Mouse (Mus musculus): ENCODE data around the gene Dync1h1. TPM values are rescaled to one million over a fixed set of nuclear protein-coding genes. Genes with fewer than 3 reads are reported as not detected.
"Not testable (repeated sequence)": the region's sequence is repeated elsewhere in the genome, so short reads cannot be mapped to it uniquely, and the experiment has no call there.

Dync1h1 gene
- total RNA-seq, 4 experiments from 2014 or later, result 273 to 309 (median 284) TPM

DNA sequence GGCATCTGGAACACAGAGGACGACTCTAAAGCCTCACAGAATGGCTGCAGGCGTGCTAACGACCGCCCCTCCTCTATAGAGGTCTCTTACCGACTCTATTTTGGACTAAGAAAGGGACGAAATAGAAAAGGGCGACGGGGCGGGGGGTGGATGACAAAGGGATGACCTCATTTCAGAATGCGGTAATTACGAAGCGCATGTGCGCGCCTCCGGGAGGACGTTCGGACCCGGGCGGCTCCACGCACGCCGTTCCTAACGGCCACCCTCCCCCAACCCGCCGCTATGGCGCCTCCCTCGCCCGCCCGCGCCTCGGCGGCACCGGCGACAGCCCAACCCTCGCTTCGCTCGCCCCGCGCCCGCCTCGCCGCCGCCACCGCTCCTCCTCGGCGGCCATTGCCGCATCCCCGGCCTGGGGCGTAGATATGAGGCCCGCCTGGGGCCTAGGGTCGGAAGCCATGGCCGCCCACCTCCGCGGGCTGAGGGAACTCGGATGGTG, 94.5 kb downstream of the Dync1h1 start:
- DNase-seq (ENCODE audit: low spot score in 2 of 2), result peak; percentile 51 to 67

DNA sequence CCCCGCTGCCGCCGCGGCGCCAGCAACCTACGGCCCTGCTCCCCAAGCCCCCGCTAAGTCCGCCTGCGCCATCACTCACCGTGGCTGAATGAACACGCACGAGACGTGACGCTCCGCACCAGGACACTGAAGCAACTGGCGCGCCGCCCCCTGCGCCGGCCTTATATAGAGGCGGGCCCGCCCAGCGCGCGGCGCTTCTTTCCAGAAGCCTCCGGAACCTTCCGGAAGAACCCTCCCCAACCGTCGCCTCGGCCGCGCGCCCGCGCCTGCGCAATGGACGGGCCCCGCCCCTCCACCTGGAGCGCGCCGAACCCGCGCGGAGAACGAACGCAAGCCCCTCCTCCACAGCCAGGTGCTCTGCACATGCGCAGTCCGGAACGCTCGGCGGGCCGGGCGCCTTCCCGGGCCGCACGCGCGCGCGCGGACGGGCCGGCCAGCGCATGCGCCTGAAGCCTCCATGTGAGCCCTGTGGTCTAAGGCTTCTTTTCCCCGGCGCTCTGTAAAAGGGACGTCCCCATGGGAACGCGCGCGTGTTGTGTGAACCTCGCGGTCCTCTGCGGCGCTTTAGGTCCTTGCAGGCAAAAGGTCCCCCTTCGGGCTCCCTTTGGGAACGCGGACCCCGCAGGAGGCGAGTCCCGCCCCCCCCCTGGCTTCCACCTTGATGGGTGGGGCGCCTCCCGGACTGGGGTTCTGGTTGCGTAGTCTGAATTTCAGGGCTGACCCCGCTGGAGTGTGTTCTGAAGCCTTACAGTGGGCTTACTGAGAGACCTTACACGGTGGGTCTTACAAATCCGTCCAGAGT, 95.1 kb downstream of the Dync1h1 start:
- DNase-seq (ENCODE audit: low spot score in 2 of 2), result peak; percentile 94 to 97

DNA sequence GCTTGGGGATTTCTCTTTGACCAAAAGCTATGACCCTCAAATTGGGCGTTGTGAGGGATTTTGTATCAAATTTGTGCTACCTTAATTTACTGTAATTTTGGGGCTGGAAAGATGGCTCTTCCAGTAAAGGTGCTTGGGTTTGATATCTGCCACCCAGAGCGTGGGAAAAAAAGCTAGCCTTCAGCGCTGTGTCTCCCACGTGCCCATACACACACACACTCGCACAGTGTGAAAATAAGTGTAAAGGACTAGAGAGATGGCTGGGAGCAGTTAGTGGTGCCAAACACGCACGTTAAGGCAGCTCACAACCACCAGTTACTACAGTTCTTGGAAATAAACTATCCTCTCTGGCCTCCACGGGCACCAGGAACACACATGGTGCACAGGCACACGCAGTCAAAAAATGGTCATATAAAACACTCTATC, 95.7 kb downstream of the Dync1h1 start:
- DNase-seq (ENCODE audit: low spot score in 2 of 2), result peak in 1 of 2 experiments; percentile 21

DNA sequence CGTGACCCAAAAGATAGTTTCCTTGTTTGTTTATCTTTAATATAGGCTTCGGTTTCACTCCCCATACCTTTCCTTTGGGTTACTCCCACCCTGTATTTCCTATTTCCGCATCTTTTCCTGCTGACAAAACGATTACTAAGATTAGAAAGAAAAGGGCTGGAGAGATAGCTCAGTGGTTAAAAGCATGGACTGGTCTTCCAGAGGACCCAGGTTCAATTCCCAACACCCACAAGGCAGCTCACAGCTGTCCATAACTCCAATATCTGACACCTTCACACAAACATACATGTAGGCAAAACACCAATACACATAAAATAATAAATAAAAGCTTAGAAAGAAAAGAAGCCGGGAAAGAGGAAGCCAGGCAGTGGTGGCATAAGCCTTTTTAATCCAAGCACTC, 96.2 kb downstream of the Dync1h1 start:
- no peak for DNase-seq (ENCODE audit: low spot score in 2 of 2)

DNA sequence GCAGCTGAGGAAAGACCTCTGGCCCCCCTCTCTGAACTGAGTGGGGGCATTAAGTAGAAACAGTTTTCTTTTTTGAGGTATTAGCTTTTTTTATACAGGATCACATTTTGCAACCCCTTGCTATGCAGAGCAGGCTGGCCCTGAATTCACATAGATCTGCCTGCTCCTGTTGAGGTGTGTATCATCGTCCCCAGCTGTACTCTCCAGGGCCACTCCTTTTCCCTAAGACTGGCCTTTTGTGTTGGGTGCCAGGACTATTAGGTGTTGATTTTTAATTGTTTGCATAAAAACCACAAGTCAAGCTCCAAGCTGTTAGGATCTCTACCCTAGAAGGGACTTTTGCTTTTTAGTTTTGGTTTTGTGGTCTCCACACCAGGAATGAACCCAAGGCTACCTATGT, 96.8 kb downstream of the Dync1h1 start:
- no peak for DNase-seq (ENCODE audit: low spot score in 2 of 2)

DNA sequence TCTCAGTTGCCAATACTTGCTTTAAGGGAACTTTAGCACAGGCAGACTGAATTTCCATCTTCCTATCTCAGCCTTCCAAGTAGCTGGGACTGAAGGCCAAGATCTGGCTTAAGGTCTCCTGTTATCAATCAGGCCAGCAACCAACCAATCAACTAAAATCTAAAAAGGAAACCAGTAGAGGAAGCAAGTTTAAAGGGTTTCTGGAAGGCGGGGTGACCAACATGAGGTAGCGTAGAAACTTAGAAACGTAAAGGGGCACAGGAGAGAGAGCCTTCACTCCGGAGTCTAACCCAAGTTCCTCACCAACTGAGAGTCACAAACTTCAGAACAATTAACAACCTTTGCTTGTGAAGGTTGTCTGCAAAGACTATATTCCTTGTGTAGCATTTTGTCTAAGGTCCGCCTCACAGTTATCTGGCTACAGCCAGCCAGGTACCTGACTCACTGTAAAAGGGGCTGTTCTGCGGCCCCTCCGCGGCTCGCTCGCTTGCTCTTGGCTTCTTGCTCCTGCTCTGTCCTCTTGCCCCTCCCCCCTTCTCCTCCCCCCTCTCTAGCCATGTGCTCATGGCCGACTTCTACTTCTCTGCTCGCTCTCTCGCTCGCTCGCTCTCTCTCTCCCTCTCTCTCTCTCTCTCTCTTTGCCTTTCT, 97.4 kb downstream of the Dync1h1 start:
- DNase-seq (ENCODE audit: low spot score in 2 of 2), result no peak

DNA sequence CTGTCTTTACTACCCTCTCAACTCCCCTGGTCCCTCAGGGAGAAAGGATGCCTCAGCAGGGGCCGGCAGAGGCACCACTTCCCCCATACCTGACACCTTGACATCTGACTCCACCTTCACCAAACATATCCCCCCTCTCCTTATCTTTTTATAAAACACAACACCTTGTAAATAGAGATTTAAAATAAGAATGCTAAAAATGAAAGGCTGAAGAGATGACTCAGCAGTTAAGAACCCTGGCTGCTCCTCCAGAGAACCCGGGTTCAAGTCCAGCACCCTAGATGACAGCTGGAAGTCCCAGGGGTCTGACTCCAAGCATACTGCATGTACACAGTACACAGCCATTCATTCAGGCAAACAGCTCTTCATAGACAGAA, 97.9 kb downstream of the Dync1h1 start:
- no peak for DNase-seq (ENCODE audit: low spot score in 2 of 2)

DNA sequence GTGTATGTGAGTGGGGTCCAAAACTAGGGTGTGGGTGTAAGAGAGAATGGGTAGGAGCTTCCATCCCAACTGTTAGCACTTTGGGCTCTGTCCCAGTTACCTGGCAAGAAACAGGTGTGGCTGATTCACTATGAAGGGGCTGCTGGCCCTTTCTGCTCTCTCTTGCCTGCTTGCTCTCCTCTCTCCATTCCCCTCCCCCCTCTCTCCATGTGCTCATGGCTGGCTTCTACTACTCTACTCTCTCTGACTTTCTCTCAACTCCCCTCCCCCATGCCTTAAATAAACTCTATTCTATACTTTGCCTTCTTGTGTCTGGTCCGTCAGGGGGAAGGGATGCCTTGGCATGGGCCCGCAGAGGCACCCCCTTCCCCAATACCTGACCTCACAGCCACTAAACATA, 99.5 kb downstream of the Dync1h1 start:
- no peak for DNase-seq (ENCODE audit: low spot score in 2 of 2)

DNA sequence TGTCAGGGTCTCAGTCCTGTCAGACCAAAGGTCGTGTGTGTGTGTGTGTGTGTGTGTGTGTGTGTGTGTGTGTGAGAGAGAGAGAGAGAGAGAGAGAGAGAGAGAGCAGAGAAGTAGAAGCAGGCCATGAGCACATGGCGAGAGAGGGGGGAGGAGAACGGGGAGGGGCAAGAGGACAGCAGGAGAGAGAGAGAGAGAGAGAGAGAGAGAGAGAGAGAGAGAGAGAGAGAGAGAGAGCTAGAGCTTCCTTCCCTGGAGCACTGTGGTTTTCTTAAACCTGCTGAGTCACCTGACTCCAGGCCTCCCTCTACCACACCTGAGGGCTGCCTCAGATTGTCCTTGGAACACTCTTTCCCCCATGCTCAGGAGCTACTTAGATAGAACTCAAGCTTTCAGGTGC, 100.1 kb downstream of the Dync1h1 start:
- DNase-seq (ENCODE audit: low spot score in 2 of 2), result not testable (repeated sequence)

DNA sequence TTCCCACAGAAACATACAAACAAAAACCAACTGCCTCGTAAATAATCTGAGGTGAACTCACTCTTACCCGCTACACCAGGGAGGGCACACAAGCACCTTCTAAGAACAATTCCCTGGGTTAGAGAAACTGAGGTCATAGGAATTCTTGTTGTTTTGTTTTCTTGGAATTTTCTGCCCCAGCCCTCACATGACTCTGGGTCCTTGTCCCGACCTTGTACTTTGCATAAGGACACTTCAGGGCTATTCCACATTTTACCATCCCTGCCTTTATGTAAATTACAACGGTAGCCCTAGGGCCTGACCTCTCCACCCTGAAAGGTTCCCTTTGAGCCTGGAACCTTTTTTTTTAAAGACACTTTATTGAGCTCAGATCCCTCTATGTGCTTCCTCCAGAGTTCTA, 101.3 kb downstream of the Dync1h1 start, which contains the start of gene Hsp90aa1:
Gene Hsp90aa1, minus strand, starts transcription at position 173 of the 400 bp plus-strand sequence.
- no peak for DNase-seq (ENCODE audit: low spot score in 2 of 2)

DNA sequence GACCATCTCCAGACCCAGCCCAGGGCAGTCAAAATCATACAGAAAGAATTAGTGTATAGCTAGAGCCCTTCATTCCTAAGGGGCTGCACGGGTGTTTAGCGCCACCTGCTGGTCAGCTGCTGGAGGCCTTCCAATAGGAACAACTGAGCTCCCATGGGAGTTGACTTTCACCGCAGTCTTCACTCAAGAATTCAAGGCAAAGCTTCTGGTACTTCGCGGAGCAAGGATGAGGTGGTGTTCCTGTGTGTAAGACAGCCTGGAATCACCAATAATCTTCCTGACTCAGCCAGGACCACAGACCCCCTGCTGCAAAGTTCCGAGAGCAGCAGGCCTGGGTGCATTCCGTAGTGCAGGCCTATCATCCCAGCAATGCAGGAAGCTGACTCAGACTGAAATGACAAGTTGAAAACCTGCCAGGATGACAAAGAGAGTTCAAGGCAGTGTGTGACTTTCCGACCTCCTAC, 101.8 kb downstream of the Dync1h1 start:
- peak; percentile 60 to 85 for DNase-seq (ENCODE audit: low spot score in 2 of 2)

DNA sequence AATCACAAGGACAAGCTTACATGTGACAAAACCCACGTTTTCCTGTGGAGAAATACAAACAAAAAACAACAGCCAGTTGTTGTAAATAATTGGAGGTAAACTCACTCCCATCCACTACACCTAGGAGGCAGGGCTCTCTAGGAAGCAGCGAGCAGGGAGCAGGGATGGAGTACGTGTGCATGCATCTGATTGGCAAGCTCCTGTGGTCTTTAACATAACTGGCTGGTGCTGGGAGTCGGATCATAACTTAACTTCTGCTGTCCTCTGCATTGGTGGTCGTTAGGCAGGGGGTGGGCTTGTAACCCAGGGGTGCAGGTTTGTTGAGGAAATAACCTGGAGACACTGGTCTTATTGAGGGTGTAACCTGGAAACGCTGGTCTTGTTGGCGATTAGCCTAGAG, 102.4 kb downstream of the Dync1h1 start:
- DNase-seq (ENCODE audit: low spot score in 2 of 2), result no peak

DNA sequence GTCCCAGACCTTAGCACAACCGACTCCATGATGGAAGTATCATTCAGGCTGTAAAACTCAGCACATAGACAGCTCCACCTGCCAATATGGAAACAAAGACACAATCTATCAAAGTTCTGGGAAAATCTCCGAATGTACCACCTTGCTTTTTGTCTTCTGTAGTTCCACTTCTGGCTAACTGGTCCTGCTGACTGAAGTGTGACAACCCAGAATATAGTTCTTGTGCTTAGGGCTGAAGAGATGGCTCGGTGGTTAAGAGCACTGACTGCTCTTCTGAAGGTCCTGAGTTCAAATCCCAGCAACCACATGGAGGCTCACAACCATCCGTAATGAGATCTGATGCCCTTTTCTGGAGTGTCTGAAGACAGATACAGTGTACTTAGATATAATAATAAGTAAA, 104.2 kb downstream of the Dync1h1 start:
- not testable (repeated sequence) for DNase-seq (ENCODE audit: low spot score in 2 of 2)

DNA sequence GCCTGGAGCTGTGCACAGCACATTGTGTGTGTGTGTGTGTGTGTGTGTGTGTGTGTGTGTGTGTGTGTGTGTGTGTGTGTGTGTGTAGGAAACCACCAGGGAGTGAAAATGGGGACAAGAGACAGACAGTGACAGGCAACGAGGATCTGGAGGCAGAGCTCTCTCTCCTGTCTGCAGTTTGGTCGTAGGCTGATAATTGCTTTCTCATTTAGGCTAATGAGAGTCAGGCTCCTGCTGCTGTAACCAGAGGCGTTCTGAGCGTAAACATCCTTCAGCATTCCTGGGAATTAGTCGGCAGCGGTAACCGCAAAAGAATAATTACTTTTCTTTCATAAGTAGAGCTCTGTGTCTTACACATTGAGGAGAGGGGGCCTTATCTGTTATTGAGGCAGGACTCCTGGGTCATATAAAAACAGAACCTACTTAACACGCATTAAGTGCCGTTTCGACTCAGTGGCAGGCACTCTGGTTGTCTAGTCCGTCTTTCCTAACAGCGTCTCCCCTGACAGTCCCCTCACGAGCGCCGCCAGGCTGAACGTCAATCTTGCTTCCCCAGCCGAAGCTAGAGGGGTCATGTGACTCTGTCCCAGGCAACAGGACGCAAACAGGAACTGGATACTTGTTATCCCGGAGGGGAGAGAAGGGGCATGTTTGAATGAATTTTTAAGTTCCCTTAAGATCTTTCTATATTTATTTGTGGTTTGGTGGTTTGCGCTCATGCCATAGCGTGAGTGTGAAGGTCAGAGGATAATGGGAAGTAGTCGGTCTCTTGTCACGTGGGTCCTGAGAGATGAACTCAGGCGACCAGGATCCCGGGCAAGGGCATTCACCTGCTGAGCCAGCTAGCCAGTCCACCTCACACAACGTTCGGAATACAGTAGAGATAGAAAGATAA, 105.3 kb downstream of the Dync1h1 start:
- peak in 1 of 2 experiments; percentile 17 for DNase-seq (ENCODE audit: low spot score in 2 of 2)

DNA sequence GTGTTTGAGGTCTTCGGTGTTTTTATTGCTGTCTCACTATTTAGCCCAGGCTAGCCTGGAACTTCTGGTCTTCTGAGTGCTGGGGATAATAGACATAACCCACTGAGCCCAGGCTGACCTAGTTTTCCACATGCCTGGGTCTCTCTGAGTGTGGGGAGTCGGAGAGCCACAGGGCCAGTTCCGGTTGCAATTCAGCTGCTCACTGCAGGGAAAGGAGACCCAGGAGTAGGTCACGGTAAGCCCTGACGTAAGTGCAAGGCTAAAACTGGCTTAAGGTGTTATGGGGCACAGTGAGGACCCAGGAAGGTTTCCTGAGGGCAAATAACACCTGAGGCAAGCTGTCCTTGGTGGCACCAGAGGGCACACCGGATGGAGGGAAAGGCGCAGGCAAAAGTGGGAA, 106.2 kb downstream of the Dync1h1 start:
- DNase-seq (ENCODE audit: low spot score in 2 of 2), result no peak

DNA sequence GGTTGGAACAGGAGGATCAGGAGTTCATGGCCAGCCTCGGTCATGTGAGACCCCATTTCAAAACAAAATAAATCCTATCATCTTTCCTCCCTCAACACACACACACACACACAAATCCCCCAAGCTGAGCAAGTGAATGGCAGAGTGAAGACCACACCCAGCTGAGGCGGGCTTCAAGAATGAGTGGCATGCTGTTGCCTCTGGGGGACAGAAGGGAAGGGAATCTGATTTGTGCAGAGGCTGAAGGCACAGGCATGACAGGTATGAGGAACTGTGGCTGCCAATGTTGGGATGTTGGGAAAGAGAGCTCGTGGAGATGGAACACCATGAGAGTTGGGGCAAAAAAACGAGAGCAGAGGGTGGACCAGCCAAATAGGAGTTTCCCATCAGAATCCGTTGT, 110.0 kb downstream of the Dync1h1 start:
- DNase-seq (ENCODE audit: low spot score in 2 of 2), result no peak

DNA sequence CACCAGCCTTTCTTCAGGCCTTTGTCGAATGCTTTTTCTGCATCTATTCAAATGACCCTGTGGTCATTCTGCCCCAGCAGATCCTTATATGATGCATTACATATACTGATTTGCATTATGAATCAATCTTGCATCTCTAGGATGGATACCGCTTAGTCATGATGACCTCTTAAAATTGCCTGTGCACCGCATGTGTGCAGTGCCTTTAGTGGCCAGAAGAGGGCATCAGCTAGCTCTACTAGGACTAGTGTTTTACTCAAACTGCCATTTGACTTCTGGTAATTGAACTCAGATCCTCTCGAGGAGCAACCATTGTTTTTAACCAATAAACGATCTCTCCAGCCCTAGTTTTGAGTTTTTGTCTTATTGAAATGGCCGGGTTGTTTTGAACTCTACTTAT, 112.5 kb downstream of the Dync1h1 start:
- DNase-seq (ENCODE audit: low spot score in 2 of 2), result no peak

DNA sequence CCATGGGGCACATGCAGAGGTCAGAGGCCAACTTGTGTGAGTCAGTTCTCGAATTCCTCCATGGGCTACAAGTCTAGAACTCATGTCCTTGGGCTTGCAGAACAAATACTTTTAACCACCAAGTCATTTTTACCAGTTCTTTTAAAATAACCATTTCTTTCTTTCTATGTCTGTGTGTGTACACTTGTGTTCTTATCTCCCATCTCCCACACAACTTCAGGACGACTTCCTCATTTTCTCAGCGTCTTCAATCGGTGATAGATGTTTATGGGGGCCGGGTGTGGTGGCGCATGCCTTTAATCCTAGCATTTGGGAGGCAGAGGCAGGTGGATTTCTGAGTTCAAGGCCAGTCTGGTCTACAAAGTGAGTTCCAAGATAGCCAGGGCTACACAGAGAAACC, 113.0 kb downstream of the Dync1h1 start:
- DNase-seq (ENCODE audit: low spot score in 2 of 2), result no peak

DNA sequence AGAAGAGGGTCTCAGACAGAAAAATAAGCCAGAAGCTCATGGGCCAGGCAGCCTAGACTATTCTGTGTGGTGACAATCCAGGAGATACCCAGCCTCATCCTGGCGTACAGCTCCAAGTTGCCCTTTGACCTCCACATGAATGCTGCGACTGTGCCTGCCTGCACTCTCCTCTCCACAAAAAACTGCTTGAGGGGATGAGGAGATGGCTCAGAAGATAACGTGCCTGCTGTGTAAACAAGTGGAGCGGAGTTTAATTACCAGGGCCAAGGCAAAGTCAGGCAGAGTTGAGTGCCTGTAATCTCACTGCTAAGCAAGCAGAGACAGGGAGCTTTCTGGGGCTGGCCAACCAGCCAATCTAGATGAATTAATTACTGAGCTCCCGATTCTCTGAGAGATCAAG, 114.8 kb downstream of the Dync1h1 start:
- no peak for DNase-seq (ENCODE audit: low spot score in 2 of 2)

Measured in layer of hippocampus, adult 8-10 months (tissue).